Mouse (Mus musculus) A20 (cell line): ENCODE data around the gene Wdr13.
"Not testable (repeated sequence)": the region's sequence is repeated elsewhere in the genome, so short reads cannot be mapped to it uniquely, and the experiment has no call there.

ENCODE experiments used
- DNase-seq: peaks from one replicate; pipeline ENCODE4 v3.0.0-alpha.2; 2011; ENCODE audit warnings: low read depth, low spot score

Wdr13 gene

GRCm38 (mm10) chrX:8105019-8105418 is 27.7 kb downstream of the Wdr13 start:
- DNase-seq: no peak

GRCm38 (mm10) chrX:8102213-8102668 is 30.5 kb downstream of the Wdr13 start:
- DNase-seq: no peak

- no peak for DNase-seq
Observed at GRCm38 (mm10) chrX:8101017-8101416, 31.7 kb downstream of the Wdr13 start.

GRCm38 (mm10) chrX:8099435-8099834 is 33.3 kb downstream of the Wdr13 start:
- DNase-seq: no peak

GRCm38 (mm10) chrX:8096787-8097242 is 35.9 kb downstream of the Wdr13 start:
- peak; percentile 94 for DNase-seq

GRCm38 (mm10) chrX:8096068-8096786 is 36.5 kb downstream of the Wdr13 start:
- not testable (repeated sequence) for DNase-seq

- DNase-seq: peak; percentile 10
Observed at GRCm38 (mm10) chrX:8095546-8095945, 37.1 kb downstream of the Wdr13 start.

- DNase-seq: peak; percentile 24
Observed at GRCm38 (mm10) chrX:8090954-8091347, 41.7 kb downstream of the Wdr13 start.

GRCm38 (mm10) chrX:8090346-8090953 is 42.2 kb downstream of the Wdr13 start, which contains the start of gene Was:
Gene Was, minus strand, starts transcription at chrX:8090498.
- peak; percentile 80 for DNase-seq

- DNase-seq: no peak
Observed at GRCm38 (mm10) chrX:8089746-8090145, 42.9 kb downstream of the Wdr13 start.

GRCm38 (mm10) chrX:8085611-8086010 is 47.1 kb downstream of the Wdr13 start:
- no peak for DNase-seq

GRCm38 (mm10) chrX:8084771-8085259 is 47.9 kb downstream of the Wdr13 start:
- DNase-seq: no peak

GRCm38 (mm10) chrX:8075104-8075503 is 57.6 kb downstream of the Wdr13 start:
- no peak for DNase-seq

GRCm38 (mm10) chrX:8074430-8075014 is 58.2 kb downstream of the Wdr13 start, which contains the start of gene Suv39h1:
Gene Suv39h1, minus strand, starts transcription at chrX:8074760.
- peak; percentile 93 for DNase-seq

GRCm38 (mm10) chrX:8073881-8074429 is 58.7 kb downstream of the Wdr13 start:
- peak; percentile 52 for DNase-seq
